Mouse (Mus musculus): ENCODE measurements around the gene Cwh43.
"Not testable (repeated sequence)": the region's sequence is repeated elsewhere in the genome, so short reads cannot be mapped to it uniquely, and the experiment has no call there.

Cwh43 gene

GRCm38 (mm10) chr5:73480700-73481099 lies 74.8 kb downstream of the Cwh43 start, which contains the start of gene Dcun1d4:
TSS of gene Dcun1d4 (plus strand) at chr5:73481000.
- DNase-seq (ENCODE audit: low spot score), result no peak

GRCm38 (mm10) chr5:73481401-73481800 lies 75.5 kb downstream of the Cwh43 start:
- DNase-seq (ENCODE audit: low spot score), result no peak

- not testable (repeated sequence) for DNase-seq (ENCODE audit: low spot score)
These were observed 76.5 kb downstream of the Cwh43 start for GRCm38 (mm10) chr5:73482381-73482780.

- no peak for DNase-seq (ENCODE audit: low spot score)
These were observed 78.2 kb downstream of the Cwh43 start for GRCm38 (mm10) chr5:73484016-73484615.

GRCm38 (mm10) chr5:73486451-73486850 lies 80.6 kb downstream of the Cwh43 start:
- DNase-seq (ENCODE audit: low spot score), result no peak

- no peak for DNase-seq (ENCODE audit: low spot score)
These were observed 84.0 kb downstream of the Cwh43 start for GRCm38 (mm10) chr5:73489915-73490314.

- peak; percentile 95 for DNase-seq (ENCODE audit: low spot score)
These were observed 84.8 kb downstream of the Cwh43 start for GRCm38 (mm10) chr5:73490596-73491073.

- no peak for DNase-seq (ENCODE audit: low spot score)
These were observed 85.4 kb downstream of the Cwh43 start for GRCm38 (mm10) chr5:73491074-73491836.

GRCm38 (mm10) chr5:73491837-73492720 lies 86.2 kb downstream of the Cwh43 start:
- peak; percentile 83 for DNase-seq (ENCODE audit: low spot score)

GRCm38 (mm10) chr5:73497401-73497800 lies 91.5 kb downstream of the Cwh43 start:
- no peak for DNase-seq (ENCODE audit: low spot score)

GRCm38 (mm10) chr5:73498559-73498958 lies 92.7 kb downstream of the Cwh43 start:
- DNase-seq (ENCODE audit: low spot score), result no peak

- no peak for DNase-seq (ENCODE audit: low spot score)
These were observed 95.1 kb downstream of the Cwh43 start for GRCm38 (mm10) chr5:73500867-73501440.

GRCm38 (mm10) chr5:73502422-73502821 lies 96.5 kb downstream of the Cwh43 start:
- no peak for DNase-seq (ENCODE audit: low spot score)

Measured in c-Kit-positive CD71-positive TER-119-positive erythroid progenitor cells, embryonic 14.5 days (primary cell).